Mouse (Mus musculus) retina, postnatal 7 days (tissue): ENCODE results near the gene Pdzk1ip1.

Source experiments
- DNase-seq: peaks from one replicate; pipeline ENCODE4 v3.0.0-alpha.2; 2012; ENCODE audit warnings: low read depth, low spot score

Gene Pdzk1ip1

DNA sequence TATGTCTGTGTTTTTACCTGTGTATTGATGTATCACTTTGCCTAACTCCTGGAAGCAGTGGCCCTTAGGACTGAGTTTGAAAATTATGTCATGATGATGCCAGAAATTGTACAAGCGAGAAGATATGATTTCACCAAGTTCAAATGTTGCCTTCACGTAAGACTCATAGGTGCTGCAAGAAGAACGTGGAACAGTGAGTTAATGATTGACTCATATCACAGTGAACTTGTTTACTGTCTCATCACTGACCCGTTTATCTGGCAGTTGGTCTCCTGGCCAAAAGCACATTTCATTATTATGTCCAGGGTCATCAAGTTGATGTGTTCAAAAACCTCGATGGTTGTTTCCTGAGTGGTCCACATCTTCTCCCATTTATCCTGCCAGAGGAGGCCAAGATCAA is 33.1 kb downstream of the Pdzk1ip1 start:
- DNase-seq, result no peak

DNA sequence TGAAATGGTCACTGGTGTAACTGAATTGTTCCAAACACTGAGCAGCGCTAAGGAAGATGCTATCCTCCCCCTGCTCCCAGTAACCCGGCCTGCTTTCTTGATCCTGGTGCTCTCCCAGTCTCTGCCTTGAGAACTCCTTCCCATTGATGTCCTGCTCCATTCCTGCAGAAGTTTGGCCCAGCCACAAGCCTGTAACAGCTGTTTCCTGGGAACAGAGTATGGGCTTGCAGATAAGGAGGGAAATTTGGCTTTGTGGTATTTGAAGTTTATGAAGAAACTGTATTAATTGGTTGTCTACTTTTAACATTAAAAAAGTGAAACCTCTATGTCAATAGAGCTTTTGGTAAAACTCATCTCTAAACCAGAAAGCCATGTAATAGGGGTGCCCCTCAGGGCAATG is 35.0 kb downstream of the Pdzk1ip1 start:
- no peak for DNase-seq

DNA sequence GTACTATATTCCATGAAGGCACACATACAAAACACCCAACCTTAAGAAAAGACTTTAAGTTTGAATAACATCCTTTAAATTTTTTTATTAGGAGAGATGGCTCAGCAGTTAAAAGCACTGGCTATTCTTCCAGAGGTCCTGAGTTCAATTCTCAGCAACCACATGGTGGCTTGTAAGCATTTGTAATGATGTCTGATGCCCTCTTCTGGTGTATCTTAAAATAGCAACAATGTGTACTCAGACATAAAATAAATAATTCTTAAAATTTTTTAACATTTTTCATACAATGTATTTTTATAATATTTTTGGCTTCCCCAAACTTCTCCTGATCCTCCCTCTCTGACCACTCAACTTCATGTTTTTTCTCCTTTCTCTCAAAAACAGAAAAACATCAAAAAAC is 36.2 kb downstream of the Pdzk1ip1 start:
- DNase-seq, result no peak

DNA sequence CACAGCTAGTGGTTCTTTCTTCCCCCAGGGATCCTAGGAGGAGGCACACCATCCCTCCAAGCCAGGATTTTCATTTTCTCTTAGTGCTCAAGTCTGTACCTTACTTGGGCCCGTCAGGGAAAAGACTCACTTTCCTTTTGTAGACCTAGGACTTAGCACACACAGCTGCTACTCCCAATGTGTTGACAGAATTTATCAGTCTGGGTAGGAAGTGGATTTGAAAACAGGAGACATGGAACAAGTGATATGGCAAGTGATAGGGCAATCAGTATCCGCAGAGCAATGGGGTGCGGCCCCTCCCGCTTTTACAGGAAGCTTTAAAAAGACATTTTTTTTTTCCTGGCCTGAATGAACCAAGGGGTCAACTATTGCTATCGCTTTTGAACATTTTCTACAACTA is 44.6 kb downstream of the Pdzk1ip1 start:
- DNase-seq, result no peak

DNA sequence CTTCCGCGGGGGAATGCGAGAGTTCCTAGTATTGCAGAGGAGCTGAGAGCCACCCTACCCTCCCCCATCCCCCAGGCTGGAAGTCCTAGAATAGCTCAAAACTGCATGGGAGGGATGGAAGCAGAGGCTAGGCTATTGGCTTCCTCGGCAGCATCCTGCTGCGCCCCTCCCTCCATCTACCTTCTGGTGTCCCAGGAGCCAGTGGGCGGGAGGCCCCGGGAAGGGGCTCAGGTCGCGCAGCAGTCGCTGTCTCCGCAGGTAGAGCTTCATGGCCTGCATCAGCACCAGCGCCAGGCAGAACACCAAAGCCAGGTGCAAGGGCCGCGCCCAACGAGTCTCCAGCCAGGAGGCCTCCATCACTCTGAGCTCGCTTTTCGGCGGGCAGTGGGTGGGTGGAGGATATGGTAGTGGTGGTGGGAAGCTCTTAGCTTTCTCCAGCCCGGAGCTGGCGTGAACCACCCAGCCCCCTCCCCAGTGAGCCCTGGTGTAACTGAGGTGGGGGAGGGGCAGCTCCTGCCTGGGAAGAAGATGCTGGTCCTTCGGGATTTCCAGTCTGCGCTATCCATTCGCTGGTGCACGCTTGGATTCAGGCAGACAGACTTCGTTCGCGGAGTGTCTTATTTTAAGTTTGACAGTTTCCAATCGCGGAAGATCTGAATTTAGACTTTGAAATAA is 45.2 kb downstream of the Pdzk1ip1 start, which contains the start of gene Cyp4x1:
Cyp4x1 (minus strand) TSS at position 661 of the 675 bp plus-strand sequence.
- no peak for DNase-seq

DNA sequence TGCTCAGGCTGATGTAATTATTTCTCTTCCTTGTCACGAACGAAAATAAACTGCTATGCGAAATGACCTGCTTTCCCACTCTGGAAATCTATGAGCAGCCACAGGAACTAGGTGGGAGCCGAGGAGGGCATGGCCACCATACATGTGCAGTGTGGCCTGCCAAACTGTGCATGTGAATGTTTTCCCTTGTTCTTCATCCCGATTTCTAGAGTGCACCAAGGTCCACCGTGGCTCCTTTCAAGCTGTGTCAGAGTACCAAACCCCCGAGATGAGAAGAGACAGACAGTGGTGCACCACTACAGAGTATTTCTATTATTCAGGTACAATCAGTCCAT is 45.8 kb downstream of the Pdzk1ip1 start:
- DNase-seq, result no peak
